ENCODE assay signal across 17 mouse cellular contexts in genomic region chr9:120620409-120620745, GRCm38 (mm10). TPM values are rescaled to one million over a fixed set of nuclear protein-coding genes. Genes with fewer than 3 reads are reported as not detected.
DNase-seq lines count a peak whose midpoint lies in the region; ATAC-seq lines count a peak whose summit lies in the region.
"Had no signal": no experiment of that assay in that cellular context is flagged by ENCODE, and none has a peak within 500 bp of the region (broad histone marks: within the 10 kb centered on the region; RNA-seq: fewer than 3 reads in every experiment).

No protein-coding gene starts in this region.

- H3K9ac ChIP-seq in midbrain, embryonic 12.5 days (replicated peaks), result no peak overlapping the region
- H3K9ac ChIP-seq in neural tube, embryonic 15.5 days (replicated peaks), result no peak overlapping the region

- no peaks in the 10 kb centered on the region for H3K36me3 ChIP-seq in midbrain, embryonic 12.5 days
- no peaks in the 10 kb centered on the region for H3K36me3 ChIP-seq in neural tube, embryonic 15.5 days
- H3K36me3 ChIP-seq: embryonic facial prominence, embryonic 13.5 days; heart, embryonic 15.5 days had no signal

- no peaks in the 10 kb centered on the region for H3K27me3 ChIP-seq in midbrain, embryonic 12.5 days
- H3K27me3 ChIP-seq in neural tube, embryonic 15.5 days (replicated peaks), result no peaks in the 10 kb centered on the region
- H3K27me3 ChIP-seq: embryonic facial prominence, embryonic 13.5 days had no signal

- intact Hi-C loops in heart, postnatal 14 days (cut with DNase I), result no loop called here

- peak overlapping the region; percentile 93 for H3K27ac ChIP-seq in midbrain, embryonic 12.5 days (replicated peaks)
- peak overlapping the region; percentile 72; the same call in 1 of the 2 replicates for H3K27ac ChIP-seq in neural tube, embryonic 15.5 days (replicated peaks)
- H3K27ac ChIP-seq: heart, embryonic 15.5 days; kidney, postnatal 0 days; macrophage had no signal

- no peak for ATAC-seq in midbrain, embryonic 12.5 days (ENCODE audit: low FRiP score, low read depth)
- ATAC-seq in neural tube, embryonic 15.5 days (ENCODE audit: low FRiP score), result no peak
- ATAC-seq: inflammation-experienced regulatory T-cells, adult 6 months had no signal

- H3K9me3 ChIP-seq in midbrain, embryonic 12.5 days, result peaks cover 19% of the 10 kb centered on the region
- peaks cover 14% of the 10 kb centered on the region for H3K9me3 ChIP-seq in neural tube, embryonic 15.5 days (replicated peaks)

- peaks cover 34% of the 10 kb centered on the region for H3K4me1 ChIP-seq in midbrain, embryonic 12.5 days
- peaks cover 19% of the 10 kb centered on the region for H3K4me1 ChIP-seq in neural tube, embryonic 15.5 days

- H3K4me2 ChIP-seq in midbrain, embryonic 12.5 days (replicated peaks), result peak overlapping the region; percentile 46
- H3K4me2 ChIP-seq in neural tube, embryonic 15.5 days, result no peak overlapping the region

- WGBS in midbrain, embryonic 12.5 days, result 7% methylated on average over 4 of the region's 4 CpGs
- WGBS in neural tube, embryonic 15.5 days, result 24% methylated on average over 4 of the region's 4 CpGs

- H3K4me3 ChIP-seq in midbrain, embryonic 12.5 days, result no peak overlapping the region
- H3K4me3 ChIP-seq in neural tube, embryonic 15.5 days (replicated peaks), result no peak overlapping the region

- DNase-seq in heart, adult 11 months, result peak; percentile 72
- no peak for DNase-seq in heart, postnatal 14 days
- DNase-seq in retina, embryonic 14.5 days (ENCODE audit: low spot score), result peak; percentile 58
- no peak for DNase-seq in retina, postnatal 1 day
- DNase-seq in right cerebral cortex, adult 2 months (ENCODE audit: low spot score in 2 of 2), result no peak
- DNase-seq in frontal cortex, postnatal 25 days (ENCODE audit: low spot score in 2 of 2), result no peak
- DNase-seq: gastrocnemius, postnatal 10 days; liver; lung, adult 2 months; thymus, adult 18-20 months had no signal

RNA-seq across cellular contexts. Expression of gene Rpl14, which starts 49.1 kb away (rescaled TPM):
- total RNA-seq in heart, postnatal 14 days (2021), result 100 to 1,000 TPM; 270 to 309 TPM
- polyA plus RNA-seq in midbrain, embryonic 12.5 days (2016; fragmentation: Nextera tagmentation; extraction: Ambion mirVana), result 583 and 600 TPM in 2 replicates
- 431 and 489 TPM in 2 replicates for polyA plus RNA-seq in neural tube, embryonic 15.5 days (2015; fragmentation: Nextera tagmentation; extraction: Ambion mirVana)

Comparison
In these comparisons a context has a peak if more than half of its experiments do, and no peak if none do; other contexts are left out.
1. DNase-seq: peak in heart, adult 11 months (single experiment) and retina, embryonic 14.5 days (single experiment); none in heart, postnatal 14 days (0 of 2), retina, postnatal 1 day (single experiment), right cerebral cortex, adult 2 months (0 of 2) and frontal cortex, postnatal 25 days (0 of 2).